Mouse (Mus musculus): ENCODE measurements around the gene Gm37240.

- TF ChIP-seq POLR2A (IDR thresholded peaks at IDR 0.05; ENCODE audit: borderline replicate concordance, extremely low read depth, insufficient read depth, insufficient read length, poor library complexity, severe bottlenecking) (no peak), CTCF (IDR thresholded peaks at IDR 0.05; ENCODE audit: borderline replicate concordance, extremely low read depth, insufficient read depth, insufficient read length) (no peak)
These were observed 932.1 kb downstream of the Gm37240 start for GRCm38 (mm10) chr3:84955011-84955775.
